Mouse (Mus musculus): Measurements from ENCODE around the gene Prl7d1. TPM values are rescaled to one million over a fixed set of nuclear protein-coding genes. Genes with fewer than 3 reads are reported as not detected.
"Not testable (repeated sequence)": the region's sequence is repeated elsewhere in the genome, so short reads cannot be mapped to it uniquely, and the experiment has no call there.

Gene Prl7d1
- not detected for total RNA-seq (2022)

DNA sequence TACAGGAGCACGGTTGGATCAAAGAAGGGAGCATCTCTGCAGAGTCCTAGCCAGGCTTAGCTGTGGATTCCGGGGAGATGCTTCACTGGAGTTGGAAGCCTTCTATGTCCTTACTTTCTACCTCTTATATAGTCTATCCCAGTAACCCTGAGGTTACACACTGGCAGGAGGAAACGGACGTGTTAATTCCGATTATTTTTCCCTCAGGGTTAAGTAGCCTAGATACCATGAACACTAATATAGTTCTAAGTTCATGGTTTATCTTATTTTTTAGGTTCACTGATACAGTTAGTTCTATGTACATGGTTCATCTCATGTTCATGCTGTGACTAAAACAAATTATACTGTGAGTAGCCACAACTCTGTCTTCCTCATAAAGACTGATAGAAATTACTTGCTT is at the start of gene Prl7d1:
Gene Prl7d1, minus strand, starts transcription at position 101 of the 400 bp plus-strand sequence.
- DNase-seq, result no peak

- DNase-seq, result no peak
These were observed 18.1 kb upstream of the Prl7d1 start for GRCm38 (mm10) chr13:27734512-27735186.

- DNase-seq, result not testable (repeated sequence)
These were observed 13.9 kb upstream of the Prl7d1 start for GRCm38 (mm10) chr13:27730286-27730959.

DNA sequence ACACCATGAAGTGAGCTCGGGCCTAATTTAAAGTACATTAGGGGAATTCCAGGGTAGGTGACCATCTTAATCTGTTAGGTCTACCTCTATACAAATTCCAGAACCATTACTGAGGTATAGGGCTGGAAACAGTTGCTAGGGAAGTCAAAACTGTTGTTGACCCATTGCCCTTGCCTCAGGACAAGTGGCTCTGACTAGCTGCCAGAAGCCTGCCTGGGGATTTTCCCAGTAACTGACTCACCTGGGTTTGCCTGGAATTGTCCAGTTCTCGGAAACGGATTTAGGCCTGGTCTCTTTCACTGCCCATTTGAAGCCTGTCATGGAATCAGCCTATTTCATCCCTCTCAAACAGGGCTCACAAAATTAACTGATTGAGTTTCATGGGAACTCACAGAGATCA is 8.5 kb upstream of the Prl7d1 start:
- not testable (repeated sequence) for DNase-seq

DNA sequence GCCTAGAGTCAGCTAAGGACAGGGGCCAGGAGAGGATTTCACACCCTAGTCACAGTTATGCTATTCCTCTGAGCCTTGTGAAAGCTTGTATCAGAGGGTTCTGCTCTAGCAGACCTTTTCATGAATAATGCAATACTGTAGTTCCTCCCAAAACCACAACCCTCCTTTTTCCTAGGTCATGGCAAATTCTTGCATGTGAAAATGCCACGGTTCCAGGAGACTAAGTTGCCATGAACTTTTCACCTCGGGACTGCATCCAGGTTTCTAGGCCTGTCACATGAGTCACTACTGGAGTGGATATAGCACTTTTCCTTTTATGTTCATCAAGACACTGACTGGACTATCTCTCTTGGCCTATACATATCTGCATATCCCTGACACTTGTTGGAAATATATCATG is 10.0 kb downstream of the Prl7d1 start:
- peak; percentile 25 for DNase-seq

DNA sequence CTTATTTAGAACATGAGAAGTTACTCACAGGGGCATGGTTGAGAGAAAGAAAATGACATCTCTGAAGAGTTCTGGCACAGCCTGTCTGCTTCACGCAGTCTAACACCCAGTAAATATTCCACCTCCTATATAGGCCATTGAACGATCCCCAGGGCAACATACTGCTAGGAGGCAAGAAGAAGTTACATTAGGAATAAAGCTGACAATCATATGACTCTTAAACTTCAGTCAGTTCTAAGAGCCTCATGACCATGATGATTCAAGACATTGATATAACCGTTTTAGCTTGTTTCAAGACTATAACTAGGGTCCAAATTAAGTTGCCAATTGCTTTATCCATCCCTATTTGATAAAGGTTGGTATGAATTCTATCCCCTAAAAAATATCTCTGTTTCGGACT is 48.6 kb downstream of the Prl7d1 start, which contains the start of gene Prl7a2:
Gene Prl7a2, minus strand, starts transcription at position 101 of the 400 bp plus-strand sequence.
- DNase-seq, result no peak

DNA sequence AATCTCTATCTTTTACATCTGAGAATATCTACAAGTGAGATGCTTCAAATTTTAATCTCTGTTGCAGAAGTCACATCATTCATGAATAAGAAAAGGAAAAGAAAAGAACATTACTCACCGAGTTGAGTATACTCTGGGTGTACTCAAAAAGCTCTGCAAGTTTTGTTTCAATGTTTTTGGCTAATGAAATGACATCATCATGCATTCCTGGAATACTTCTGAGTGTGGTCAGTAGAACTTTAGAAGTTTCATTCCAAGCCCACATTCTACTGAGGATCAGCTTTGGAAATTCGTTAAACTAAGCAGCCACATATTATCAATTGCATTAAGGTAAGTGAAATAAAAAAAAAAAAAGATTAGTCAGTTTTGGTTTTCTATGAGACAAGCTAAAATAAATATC is 55.8 kb downstream of the Prl7d1 start:
- no peak for DNase-seq

Other genes starting within 250 kb of the Prl7d1 start
- not detected for gene Prl8a8, start 203.5 kb downstream of the Prl7d1 start, total RNA-seq (2022)
- not detected for gene Prl8a9, start 152.1 kb downstream of the Prl7d1 start, total RNA-seq (2022)
- not detected for gene Prl8a1, start 134.6 kb downstream of the Prl7d1 start, total RNA-seq (2022)
- not detected for gene Prl7b1, start 106.2 kb downstream of the Prl7d1 start, total RNA-seq (2022)
- gene Prl7a1, start 74.2 kb downstream of the Prl7d1 start, total RNA-seq (2022), result not detected
- gene Prl7a2, start 48.7 kb downstream of the Prl7d1 start, total RNA-seq (2022), result not detected
- gene Prl7c1, start 64.1 kb upstream of the Prl7d1 start, total RNA-seq (2022), result not detected
- not detected for gene Prl2a1, start 84.9 kb upstream of the Prl7d1 start, total RNA-seq (2022)
- not detected for gene Prl2c1, start 132.6 kb upstream of the Prl7d1 start, total RNA-seq (2022)

Measured in adrenal gland, adult 8-10 months (tissue).